Mouse (Mus musculus): ENCODE measurements around the gene Dixdc1.

DNA sequence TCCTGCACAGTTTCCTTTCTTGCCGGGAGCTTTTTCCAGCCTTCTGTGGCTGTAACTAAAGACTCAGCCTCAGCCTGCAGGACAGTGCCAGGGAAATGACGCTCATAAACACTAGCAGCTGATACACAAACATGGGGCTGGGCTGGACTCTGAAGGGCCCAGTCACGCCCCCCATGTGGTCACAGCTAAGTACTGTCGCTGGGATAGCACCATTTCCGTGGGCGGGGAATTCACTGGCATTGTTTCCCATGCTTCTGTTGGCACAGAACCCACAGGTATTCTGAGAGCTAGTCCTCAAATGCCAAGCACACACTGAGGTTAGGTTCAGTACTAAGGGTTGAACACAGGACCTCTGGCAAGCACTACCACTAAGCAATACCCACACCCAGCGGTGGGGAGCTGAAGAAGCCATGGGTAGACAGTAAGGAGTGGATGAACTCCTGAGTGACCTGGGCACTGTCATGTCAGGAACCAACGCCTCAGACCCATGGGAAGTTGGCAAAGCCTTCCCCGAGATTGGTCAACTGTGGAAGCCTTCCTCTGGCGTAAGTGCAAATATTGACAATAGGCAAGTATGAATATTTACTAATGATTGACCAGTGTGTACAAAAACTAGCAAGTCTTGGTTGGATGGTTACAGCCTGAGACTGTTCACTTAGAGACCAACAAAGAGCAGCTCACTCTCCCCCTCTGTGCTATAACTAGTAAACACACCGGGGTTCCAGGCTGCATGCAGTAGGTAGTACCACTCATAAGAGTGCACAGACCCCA lies 38.2 kb downstream of the Dixdc1 start:
- TF ChIP-seq CTCF (conservative IDR thresholded peaks at IDR 0.05; ENCODE audit: low read length) (no peak), NANOG (IDR thresholded peaks at IDR 0.05; ENCODE audit: borderline replicate concordance, low read length) (no peak), POU5F1 (IDR thresholded peaks at IDR 0.05; ENCODE audit: borderline replicate concordance, low read length) (no peak)
